Mouse (Mus musculus) olfactory bulb, adult 2 months (tissue): ENCODE data around the gene Gm9972.

Experiments
- CTCF ChIP-seq: fragments of 200-500 bp; IDR thresholded peaks from 2 replicates; pipeline ENCODE4 v1.5.1; 2012; ENCODE audit warnings: low read depth, mild to moderate bottlenecking, low read length, moderate library complexity; ENCODE audit not compliant: insufficient read depth
- POLR2A ChIP-seq: fragments of 200-500 bp; IDR thresholded peaks from 2 replicates; pipeline ENCODE4 v1.6.1; 2012; ENCODE audit warnings: mild to moderate bottlenecking, low read depth, low read length, moderate library complexity; ENCODE audit not compliant: insufficient read depth

- TF ChIP-seq POLR2A = no peak
- TF ChIP-seq CTCF = no peak
Measured at GRCm38 (mm10) chr11:43012980-43013379, 22.6 kb upstream of the Gm9972 start.
